Mouse (Mus musculus) monocyte, adult 5-6 weeks (primary cell): ENCODE results near the gene Fam178b. TPM values are rescaled to one million over a fixed set of nuclear protein-coding genes. Genes with fewer than 3 reads are reported as not detected.

Source experiments
- ATAC-seq: fragments of 153-309, 156-312 bp; replicated peaks from 2 replicates; pipeline ENCODE4 v1.8.0; 2017; ENCODE audit warnings: mild to moderate bottlenecking; ENCODE audit not compliant: low TSS enrichment, insufficient number of reproducible peaks, severe bottlenecking, poor library complexity, low FRiP score
- total RNA-seq: library from RNA; stranded (forward); fragments of 200-1000, 200-491, 200-594 nt; gene quantifications from 3 replicates; pipeline ENCODE4 v1.2.3, GENCODE M21; 2017

The Fam178b gene
- total RNA-seq, 1 experiment from 2014 or later = not detected

DNA sequence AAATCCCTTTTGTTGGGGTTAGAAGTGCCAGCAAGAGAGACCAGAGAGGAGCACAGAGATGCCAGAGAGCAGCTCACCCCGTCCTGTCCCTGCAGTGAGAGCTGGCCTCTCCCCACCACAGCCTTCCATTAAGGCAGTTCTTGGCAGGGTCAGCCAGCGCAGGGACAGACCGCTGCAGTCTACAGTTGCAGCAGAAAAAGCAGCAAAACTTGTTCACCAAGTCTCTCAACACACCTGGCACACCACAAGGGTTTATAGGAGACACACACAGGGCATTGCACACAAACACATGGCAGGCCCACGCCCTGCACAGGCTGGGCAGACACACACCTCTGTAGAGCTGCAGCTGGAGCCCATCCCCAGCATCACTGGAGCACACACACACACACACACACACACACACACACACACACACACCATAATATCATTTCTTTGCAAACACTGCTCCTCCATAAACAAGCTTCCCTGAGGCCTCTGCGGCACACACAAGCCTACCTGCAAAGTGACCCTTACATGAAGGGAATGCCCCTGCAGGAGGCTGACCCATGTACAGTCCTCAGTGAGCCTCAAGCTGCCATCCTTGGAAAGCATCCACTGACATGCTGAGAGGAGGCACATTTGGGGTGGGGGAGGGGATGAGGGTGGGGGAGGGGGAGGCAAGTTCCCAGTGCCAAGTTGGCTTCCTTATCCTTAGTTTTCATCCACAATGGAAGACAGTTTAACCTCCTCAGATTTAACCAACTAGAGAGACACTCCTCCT is 108.6 kb downstream of the Fam178b start:
- no peak for ATAC-seq

DNA sequence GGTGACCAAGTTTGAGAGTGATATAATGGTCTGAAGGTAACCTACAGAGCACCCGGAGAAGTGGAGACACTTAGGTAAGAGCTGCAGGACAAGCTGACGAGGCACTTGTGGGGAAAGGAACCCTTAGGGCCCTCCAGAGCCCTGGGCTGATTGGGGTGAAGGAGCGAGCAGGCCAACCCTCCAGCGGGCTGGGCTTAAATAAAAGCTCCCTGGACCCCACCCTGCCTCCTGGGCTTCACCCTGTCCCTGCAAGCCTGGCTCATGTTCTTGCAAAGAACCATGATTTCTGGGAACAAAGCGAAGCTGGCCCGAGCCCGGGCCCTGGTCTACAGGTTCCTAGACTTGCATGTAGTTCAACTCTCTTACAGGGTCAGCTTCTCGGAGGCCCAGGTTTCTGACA is 109.5 kb downstream of the Fam178b start:
- no peak for ATAC-seq

DNA sequence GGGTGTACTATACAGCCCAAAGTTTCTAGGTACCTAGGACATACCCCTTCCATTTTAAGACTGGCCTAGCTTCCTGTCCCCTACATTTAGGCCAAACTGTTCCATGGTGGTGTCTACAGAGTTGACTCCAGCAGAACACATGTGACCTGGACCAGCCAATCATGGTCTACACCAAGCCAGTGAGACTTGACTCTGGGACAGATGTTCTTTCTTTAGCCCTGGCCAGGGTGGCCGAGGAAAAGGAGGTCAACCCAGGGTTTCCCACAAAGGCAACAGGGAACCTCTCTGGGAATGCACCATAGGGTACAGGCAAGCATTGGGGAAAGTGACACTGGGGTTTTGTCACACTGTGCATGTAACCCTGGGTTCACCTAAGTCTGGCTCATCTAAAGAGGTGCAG is 110.3 kb downstream of the Fam178b start:
- no peak for ATAC-seq

DNA sequence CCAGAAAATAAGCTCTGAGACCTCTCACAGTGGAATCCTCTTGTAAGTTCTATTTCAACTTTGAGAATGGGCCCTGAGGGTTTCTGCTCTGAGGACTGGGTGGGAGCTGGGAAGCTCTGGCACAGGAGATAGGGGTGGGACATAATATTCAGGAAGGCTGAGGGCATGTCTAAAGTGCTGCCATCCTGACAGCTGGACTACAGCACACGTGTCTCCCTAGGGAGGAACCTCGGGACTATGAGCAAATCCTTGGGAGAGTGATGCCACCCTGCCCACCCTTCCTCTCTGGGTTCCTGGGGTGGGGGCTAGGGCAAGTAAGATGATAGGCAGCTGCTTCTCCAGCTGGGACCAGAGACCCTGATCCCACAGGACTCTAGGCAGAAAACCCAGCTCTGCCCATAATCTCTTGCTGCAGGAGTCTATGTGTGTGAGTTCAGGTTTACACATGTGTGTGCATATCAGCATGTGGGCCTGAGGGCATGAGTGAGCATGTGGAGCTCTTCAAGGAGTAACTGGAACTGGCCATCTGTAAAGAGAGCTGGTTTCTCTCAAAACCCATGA is 110.8 kb downstream of the Fam178b start:
- ATAC-seq = no peak

DNA sequence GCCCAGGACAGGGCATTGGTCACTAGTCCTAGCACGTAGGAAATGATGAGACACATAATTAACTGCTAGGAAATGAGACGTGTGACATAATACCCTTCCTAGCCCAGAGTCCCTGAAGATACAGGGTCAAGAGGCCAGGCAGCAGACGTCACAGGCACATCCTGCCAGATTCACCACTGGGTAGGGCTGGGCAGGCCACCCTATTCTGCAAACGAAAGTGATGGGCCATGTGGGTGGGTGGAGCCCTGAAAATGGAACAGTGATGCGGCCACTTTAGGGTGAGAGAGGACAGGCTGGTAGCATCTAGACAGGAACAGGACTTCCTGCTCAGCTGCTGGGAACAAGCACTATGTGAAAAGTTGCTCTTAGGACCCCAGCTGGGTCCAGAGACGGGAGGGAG is 111.4 kb downstream of the Fam178b start:
- peak; percentile 92 for ATAC-seq

DNA sequence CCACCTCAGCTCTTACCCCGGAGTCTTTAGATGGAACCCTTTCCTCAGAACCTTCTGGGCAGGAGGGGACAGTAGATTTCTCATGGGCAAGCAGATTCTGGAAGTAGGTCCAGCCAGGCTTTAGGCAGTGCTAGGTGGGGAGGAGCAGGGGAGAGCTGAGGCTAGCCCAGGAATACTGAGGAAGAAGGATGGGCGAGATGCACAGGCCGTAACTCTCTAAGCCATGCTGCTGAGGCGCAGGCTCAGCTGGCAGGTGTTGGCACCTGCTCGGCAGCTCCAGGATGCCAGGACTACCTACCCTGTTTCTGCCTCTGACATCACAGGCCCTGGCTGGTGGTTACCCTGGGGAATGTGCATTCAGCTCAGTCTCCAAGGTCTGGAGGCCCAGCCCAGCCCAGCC is 112.7 kb downstream of the Fam178b start:
- ATAC-seq = no peak

DNA sequence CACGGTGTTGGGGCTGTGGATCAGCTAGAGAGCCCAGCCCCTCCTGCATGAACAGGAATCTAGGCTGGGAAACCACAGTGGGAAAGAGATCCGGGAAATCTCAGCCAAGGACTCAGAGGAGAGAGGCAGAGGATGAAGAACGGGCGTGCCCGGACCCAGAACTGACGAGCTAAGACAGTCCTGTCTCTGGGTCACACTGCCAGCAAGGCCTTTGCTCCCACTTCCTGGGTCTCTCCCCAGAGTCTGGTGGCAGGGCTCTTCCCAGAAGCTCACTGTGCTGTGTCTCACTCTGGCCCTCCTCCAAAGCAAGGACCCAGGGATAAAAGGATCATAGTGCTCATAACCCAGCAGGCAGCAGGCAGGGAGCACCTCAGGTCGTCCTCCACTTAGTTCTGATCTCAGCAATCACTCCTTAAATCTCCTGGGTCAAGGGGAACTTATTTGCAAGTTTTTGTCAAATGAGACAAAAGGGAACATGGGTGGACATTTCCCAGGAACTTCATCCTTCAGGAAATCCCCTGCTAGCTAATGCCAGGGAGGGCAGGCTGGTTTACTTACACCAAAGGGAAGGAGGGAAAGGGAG is 113.2 kb downstream of the Fam178b start:
- ATAC-seq = no peak

DNA sequence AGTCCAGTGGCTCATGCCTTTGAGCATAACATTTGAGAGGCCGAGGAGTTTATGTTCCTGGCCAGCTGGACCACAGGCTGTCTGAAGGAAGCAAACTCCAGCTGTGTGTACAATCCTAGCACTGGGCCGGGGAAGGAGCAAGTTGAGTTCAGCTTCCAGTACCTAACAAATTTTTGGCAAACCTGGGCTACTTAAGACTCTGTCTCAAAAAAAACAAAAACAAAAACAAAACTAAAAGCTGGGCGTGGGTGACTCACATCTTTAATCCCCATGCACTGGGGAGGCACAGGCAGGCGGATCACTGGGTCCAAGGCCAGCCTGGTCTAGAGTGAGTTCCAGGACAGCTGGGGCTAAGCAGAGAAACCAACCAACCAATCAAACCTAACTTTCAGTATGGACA is 114.2 kb downstream of the Fam178b start:
- ATAC-seq = no peak

DNA sequence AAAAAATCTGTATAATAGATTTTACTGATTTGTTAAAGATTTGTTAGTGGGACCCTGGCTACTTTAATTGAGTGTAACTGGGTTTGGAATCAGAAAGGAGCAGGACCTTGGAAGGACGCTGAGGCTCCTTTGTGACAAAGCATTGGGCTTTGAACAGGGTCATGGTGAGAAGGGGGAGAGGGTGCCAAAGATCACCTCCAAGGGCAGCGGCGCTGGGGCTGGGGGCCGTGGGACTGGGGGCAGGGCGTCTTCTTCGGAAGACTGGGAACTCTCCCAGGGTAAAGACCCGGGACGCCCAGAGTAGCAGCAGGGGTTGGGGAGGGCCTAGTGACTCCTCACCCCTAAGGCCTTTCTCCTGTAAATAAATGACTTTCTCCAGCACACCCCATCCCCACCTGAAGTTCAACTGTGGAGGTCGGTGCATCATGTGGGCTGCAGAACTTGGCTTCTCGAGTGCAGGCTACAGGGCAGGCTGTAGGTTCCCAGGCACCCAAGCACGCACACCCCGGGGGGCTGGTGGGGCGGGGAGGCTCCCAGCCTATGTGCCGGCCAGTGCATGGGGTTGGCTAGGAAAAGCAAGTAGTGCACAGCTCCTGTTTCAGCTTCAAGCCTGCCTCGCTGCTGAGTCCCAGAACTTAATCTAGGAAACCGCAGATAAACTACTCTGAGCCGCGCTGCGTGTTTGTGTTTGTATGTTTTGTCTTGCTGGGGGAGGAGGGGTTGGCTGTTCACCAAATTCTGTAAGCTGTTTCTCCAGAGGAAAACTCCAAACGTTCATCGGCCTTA is 115.0 kb downstream of the Fam178b start:
- no peak for ATAC-seq

DNA sequence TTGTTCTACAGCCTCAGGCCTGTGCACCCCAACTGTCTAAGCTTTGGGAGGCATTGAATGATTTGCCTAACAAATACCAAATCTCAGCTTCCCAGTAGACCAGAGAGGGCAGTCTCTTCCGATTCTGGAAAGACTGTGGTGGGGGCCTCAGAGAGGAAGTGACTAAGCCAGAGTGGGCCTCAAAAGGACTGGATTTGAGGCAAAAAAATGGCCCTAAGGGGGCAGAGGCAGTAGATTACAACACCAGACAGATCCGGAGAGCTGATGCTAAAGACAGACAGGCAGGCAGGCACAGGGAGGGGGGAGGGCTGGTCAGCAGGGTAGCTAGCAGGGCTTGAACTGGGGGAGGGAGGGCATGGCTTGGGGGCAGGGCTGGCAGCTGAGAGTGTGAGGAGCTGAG is 116.6 kb downstream of the Fam178b start:
- ATAC-seq = no peak

DNA sequence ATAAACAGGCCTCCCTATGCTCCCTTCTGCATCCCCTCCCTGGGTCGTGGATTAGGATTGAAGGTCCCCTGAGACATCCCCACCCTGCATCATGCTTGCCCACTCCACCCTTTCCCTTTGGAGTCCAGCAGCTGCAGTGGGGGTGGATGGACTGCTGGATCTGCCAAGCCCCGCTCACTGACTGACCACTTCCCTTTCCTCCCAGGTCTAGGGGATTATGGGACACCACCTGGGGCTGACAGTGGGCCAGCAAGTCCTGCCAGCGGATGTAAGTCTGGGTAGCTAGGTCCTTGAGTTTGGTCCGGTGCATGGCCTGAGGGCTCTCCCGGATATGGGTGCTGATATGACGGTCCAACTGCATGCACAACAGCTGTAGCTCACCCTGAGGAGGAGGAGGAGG is 118.9 kb downstream of the Fam178b start:
- ATAC-seq = no peak

DNA sequence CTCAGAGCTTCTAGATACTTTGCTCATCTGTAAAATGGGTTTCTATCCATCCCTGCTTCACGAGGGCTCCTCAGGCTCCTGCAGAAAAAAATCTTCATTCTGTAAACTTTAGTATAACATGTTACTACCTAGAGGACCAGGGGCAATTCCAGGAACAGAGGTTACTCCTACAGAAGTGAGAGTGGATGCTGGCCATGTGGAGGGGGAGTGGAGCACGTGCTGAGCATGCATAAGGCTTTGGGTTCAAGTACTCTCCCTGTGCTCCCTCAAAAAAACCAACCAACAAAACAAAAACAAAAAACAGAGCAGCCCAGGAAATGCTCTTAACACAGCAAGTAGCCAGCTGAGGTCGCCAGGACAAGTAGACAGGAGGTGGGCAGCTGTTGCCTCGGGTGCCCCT is 119.4 kb downstream of the Fam178b start:
- no peak for ATAC-seq

DNA sequence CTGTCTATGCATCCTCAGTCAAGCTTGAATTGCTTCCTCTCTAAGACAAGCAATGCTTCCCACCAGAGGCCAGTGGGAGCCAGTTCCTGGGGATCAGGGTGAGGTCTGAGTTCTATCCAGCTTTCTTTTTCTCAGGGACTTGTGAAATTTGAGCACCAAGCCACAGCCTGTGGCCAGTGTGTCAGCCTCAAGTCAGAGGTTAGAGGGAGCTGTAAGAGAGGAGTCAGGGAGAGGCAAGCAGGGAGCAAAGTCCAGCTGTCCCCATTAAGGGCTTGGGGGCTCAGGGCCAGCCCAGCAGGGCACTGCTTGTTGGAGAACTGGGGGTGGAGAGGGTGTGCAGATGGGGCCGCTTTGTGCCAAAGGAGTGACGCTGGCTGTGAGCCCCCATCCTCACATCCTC is 119.8 kb downstream of the Fam178b start:
- no peak for ATAC-seq

DNA sequence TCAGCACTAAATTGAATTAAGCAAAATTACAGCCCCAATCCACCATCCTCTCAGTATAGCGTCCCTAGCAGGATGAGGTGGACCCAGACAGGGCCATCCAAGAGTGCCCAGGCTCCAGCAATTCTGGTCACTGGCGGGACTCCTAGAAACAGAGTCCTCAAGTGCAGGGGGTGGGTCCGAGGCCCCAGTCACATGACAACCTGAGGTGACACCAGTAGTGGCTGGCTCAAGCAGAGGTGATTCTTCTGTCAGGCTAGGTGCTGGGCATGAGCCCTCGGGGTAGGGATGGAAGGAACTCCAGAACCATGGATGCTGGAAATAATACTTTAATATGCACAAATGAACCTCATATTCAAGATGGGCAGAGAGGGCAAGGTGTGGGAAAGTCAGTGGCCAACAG is 120.6 kb downstream of the Fam178b start:
- ATAC-seq = no peak

DNA sequence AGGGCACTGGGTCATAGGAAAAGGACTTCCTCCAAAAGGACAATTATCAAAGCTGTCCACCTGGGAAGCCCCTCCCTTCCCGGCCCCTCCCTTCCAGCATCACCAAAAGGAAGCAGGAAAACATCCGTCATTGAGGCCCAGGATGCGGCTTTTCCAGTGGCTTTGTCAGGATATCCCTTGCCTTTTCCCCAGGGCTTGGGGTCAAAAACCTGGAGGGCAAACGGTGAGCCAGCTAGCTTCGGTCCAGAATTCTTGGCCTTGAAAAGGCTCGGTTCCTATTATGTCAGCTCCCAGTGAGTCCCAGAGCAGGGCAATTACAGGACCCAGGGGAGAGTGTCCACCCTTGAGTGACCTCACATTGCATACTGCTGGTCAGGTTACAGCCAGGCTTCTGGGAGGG is 122.1 kb downstream of the Fam178b start:
- no peak for ATAC-seq

DNA sequence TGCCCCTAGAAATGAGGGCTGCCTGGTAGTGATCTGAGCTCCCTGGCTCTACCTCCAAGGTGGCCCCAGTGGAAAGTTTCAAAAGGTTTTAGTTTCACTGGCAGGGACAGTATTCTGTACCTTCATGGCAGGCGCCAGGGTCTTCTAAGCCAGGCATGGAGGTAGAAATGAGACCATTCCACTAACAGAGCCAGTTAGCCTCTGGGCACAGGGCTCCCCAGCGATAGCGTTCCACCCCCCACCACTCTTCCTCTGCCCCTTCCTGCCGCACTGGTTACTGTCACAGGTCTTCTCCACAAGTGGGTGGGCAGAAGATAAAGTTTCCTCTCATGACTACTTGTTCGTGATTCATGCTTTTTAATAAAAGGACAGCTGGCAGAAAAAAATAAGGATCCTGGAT is 123.1 kb downstream of the Fam178b start:
- no peak for ATAC-seq

DNA sequence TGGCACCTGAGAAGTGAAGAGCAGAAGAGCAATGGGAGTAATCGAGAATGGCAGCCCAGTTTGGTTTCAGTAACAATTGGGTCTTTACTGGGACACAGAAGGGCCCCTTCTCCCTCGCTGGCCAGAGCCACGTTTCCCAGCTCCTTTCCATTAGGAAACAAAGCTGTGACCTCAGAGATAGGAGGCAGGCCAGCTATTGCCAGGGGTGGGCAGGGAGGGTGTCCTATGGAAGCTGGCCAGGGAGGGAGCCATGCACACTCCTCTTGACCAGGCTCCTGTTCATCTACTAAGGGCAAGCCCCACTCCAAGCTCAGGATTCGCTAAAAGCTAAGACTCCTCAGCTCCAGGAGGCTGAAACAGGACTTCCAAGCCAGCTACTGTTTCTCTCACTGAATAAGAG is 123.7 kb downstream of the Fam178b start:
- no peak for ATAC-seq

DNA sequence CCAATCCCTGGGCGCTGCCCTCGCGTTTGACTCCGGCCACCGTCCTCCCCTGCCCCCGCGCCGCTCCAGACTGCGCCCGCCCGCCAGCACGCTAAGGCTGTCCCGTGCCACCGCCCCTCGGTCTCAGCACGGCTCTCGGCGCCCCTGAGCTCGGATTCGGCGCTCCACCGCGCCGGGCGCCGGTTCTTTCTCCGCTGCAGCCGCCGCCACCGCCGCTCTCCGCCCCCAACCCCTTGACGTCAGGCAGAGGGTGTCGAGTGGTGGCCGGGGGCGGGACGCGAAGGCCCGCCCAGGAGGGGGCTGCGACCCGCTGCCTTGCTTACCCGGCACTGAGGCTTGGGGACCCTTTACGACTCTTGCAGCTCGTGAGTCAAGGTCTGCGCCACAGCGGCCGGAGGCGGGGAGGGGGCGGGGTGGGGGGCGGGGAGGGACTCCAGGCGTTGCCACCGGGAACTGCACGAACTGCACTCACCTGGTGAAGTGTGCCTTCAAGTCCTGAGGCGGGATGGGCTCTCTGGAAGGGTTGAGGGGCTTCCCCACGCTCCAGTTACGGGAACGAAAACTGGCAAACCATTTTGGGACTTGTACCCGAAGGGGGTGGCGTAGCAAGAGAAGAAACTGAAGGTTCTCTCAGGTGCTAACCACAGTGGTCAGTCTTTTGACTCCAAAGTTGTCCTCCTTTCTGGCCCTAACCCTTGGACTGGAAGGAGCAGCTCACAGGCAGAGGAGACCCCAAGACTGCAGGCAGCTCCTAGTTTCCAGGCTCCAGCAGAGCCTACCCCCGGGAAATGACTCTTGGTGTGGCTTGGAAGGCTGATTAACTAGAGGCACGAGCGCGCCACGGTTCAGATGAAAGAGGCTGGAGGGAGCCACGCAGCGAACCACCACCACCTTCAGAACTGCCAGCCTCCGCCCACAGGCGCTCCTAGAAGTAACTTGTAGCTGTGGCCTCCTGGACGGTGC is 124.7 kb downstream of the Fam178b start, which contains the start of gene Sema4c:
TSS of gene Sema4c (minus strand) at position 319 of the 963 bp plus-strand sequence.
- ATAC-seq = no peak
